Mouse (Mus musculus) gastrocnemius, adult 18-20 months (tissue): ENCODE data around the gene Lurap1l. TPM values are rescaled to one million over a fixed set of nuclear protein-coding genes. Genes with fewer than 3 reads are reported as not detected.

Experiments used
- DNase-seq: peaks from one replicate; pipeline ENCODE4 v3.0.0; 2021; ENCODE audit warnings: low spot score
- long read RNA-seq, 2 experiments: library from polyadenylated mRNA; stranded (forward); transcript quantifications; one replicate each; pipeline ENCODE4 v2.0.0; 2021
- total RNA-seq, 2 experiments: library from RNA; stranded (reverse); gene quantifications; 2 replicates each; pipeline ENCODE4 v1.2.3; 2021

Lurap1l gene
- total RNA-seq = under 1 TPM; 0.68 to 0.93 TPM
- long read RNA-seq, experiment 1, partial matches to known transcripts = 0 of 2 reads
- long read RNA-seq, experiment 1, other reads (novel, unspliced or antisense) = 0 of 2 reads
- long read RNA-seq, experiment 2, partial matches to known transcripts = 0 of 4 reads
- long read RNA-seq, experiment 2, other reads (novel, unspliced or antisense) = 0 of 4 reads

DNA sequence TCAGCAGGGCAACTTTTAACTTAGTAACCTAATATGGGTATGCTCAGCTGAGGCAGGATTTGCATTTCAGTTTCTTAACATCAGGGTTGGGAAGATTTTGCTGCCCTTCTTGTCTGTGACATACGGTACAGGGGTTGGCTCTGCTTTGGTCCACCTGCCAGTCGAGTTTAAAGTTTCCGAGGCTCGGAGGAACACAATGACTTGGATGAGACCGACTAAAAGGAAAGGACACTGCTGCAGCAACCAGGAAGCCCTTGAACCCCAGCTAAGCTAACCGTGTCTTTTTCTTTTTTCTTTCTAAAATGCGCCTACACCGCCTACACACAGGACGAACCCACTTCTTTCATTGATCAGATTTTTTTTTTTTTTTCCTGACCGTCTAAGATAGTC lies at the start of gene Lurap1l:
Gene Lurap1l (plus strand): TSS at position 166 of the 390 bp plus-strand sequence.
- DNase-seq = peak; percentile 41

DNA sequence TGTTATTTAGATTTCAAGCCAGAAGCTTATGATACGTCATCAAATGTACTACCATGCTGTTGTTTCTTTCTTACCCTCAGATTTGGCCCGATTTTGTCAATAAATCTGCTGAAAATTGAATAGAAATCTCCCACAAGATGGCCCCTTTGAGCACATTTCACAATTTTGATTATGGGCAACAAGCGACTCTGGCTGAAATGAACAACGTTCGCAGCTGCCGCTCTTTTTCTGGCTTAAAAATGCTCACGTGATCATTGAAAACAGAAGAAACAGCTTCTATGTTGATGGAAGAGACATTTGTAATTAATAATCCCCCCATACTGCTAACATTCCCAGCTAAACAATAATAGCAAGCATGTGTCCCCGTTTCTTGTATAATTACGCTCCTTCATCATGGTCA lies 47.5 kb upstream of the Lurap1l start:
- no peak for DNase-seq

DNA sequence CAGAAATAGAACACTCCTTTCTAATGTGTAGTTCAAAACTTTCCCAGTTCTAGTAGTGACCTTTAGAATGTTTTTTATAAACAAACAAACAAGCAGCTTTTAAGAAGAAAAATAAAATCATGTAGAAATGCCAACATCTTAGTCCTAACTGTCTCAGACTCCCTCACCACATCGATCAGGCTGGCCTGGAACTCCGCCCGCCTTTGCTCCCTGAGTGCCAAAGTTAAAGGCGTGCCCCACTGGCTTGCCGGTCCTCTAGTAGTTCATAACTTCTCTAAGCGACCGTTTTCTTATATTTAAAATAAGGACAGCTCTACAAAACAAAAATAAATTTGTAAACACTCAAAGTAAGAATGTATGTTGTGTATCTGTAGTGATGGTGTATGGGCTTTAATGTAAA lies 46.5 kb upstream of the Lurap1l start:
- no peak for DNase-seq

DNA sequence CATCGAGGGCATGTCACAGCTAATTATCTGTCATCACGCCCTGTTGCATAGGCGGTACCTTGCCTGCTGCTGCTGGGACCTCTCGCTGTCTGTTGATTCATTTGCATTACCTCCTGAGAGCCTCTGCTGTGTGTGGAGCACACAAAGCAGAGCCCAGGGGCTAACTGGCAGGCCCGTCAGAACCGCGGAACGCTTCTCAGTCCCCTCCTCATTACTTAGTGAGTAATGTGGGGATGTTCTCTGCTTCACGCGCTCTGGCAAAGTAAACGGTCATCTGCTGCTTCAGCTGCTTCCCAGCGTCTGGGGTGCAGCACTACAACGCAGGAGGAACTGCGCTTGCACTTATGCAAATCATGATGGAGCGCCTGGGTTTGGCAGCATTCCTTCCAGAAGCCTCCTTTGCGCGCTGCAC lies 45.9 kb upstream of the Lurap1l start:
- DNase-seq = no peak

DNA sequence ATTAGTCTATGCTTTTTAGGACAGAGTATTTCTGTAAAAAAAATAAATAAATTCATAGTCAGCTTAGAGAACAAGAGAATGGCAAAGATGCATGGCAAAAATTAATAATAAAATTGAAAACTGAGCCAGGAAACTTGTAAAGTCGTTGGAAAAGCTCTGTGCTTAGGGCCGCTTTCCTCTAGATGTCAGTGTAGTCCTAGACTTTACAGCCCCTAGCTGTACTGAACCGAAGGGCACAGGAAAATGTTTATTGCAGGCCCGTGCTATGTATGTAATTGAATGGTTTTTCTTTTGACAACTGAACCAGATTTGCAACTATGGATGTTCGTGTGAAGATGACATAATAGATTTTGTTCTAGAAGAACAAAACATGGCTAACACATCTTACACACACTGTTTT lies 44.4 kb upstream of the Lurap1l start:
- DNase-seq = no peak

DNA sequence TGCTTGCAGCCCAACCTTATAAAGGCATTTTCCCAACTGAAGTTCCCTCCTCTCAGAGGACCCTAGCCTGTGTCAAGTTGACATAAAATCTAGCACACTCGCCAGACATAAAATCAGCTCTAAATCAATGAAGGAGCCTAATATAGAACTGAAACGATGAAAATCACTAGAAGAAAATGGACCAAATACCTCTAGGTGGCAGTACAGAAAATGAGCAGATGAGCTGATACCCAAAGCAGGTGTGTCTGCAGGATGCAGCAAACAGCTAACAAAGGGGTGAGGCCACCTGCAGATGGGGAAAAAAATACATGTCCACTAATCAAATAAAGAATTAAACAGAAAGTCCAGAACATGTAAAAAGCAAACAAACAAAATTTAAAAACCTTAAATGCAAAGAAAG lies 40.8 kb upstream of the Lurap1l start:
- no peak for DNase-seq

DNA sequence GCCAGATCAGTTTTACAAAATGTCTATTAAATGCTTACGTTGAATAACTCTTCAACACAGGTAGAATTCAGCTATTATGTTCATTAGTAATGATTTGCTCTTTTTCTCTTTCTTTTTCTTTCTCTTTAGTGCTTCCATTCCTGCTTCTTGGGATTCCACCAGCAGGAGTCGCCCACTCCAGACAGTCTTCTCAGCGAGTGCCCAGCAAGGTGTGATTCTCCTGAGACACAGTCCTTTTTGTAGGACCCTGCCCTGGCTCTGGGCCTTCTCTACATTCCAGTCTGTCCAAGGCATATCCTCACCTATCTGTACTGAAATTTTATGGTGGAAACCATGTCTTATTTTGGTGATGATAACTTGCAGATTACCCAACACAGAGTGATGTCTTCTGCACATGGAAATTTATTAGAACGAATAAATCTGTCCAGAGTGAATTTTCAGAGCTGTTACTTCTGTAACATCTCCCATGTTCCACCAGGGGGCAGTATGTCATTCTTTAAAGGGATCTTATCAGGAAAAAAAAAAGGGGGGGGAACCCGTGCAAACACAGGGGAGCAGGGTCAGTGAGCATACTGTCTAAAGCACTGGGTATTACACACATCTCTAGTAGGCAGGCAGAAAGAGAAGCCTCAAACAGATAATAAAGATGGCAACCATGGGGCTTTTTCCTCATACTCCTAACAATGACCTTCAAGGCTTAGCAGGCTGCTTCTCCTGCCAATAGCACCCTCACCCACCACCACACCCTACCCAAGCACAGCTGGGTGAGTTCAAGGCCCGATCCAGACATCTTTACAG lies 37.4 kb upstream of the Lurap1l start:
- DNase-seq = peak; percentile 6

DNA sequence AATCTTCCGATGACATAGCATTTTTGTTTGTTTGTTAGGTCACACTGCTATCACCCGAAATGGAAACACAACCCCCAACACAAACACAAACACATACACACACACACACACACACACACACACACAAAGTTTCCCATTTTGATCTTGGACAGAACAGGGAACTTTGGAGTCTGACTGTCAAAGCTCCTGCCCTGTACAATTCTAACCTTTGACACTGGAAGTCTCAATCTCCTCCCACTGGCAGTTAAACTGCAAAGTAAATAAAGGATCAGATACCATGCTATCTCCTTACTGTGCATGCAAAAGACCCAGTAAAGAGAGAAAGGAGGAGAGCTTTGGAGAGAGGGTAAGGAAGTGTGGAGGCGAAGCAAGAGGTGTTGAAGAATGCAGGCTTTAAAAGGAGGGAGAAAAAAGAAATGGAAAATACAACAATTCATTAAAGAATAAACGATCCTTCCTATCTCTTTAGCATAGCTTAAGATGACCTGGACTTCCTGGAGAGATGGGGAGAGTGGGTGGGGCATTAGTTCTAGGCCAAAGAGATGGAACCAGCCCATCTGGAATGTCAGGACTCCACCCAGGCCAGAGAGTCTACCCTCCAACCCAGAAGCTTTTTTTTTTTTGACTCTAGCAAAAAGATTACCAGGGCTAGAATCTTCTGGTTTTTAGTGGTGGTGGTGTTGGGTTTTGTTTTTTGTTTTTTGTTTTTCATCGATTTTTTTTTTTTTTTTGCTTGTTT lies 36.2 kb upstream of the Lurap1l start:
- DNase-seq = no peak

DNA sequence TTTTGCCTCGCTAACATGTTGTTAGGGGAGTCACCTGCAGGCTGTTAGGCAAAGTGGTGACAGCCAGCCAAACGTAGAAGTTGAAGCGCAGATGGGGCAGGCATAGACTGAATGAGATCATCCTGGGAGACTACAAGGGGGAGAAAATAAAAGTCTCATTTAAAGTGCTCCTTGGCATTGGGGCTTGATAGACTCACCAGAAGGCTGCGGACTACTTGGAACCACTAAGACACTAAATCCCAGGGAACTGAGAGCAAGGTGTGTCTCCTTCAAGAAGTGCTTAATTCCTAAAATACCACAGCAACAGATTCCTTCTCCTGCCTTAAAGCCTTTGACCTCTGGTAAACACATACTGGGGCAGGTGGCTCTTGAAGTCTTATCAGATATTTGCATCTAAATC lies 35.4 kb upstream of the Lurap1l start:
- DNase-seq = no peak

DNA sequence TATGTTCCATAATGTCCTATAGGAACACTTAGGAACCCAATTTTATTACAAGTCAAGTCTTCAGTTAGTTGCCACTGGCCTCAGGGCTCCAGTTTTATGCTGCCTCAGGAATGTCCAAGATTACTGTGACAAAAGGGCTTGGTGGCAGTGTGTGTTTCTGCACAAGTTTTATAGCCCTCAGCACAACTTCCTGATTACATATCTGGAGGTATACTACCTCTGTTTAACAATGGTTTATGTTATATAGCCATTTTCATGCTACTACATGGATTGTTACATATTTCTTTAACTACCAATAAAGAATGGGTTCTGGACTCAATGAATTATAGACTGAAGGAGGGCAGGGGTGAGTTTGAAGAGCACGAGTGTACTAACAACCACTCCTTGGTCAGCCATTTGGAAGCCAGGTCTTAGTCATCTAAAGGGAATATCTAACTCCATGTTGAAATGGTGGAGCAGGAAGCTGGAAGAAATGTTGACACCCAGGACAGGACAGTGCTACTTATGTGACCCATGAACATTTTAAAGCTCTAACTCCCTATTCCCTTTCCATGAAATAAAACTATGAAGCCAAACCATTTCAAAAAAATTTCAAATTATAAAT lies 28.3 kb upstream of the Lurap1l start:
- no peak for DNase-seq

DNA sequence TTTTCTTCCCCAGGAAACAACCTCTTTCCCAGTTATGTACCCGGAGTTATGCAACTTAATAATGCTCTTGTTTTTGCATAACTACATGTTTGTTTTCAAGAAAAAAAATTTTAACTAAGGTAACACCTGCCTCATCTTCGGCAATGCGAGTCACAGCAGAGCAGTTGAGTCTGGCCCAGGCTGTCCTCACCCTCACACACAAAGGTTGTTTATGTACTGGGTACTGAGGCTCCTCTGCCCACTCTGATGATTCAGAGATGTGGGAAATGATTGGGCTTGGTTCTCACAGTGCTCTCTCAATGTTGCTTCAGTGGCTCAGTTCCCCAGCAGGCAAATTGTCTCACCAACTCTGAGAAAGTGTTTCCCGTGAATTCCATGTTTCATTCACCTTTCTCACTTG lies 23.8 kb upstream of the Lurap1l start:
- no peak for DNase-seq

DNA sequence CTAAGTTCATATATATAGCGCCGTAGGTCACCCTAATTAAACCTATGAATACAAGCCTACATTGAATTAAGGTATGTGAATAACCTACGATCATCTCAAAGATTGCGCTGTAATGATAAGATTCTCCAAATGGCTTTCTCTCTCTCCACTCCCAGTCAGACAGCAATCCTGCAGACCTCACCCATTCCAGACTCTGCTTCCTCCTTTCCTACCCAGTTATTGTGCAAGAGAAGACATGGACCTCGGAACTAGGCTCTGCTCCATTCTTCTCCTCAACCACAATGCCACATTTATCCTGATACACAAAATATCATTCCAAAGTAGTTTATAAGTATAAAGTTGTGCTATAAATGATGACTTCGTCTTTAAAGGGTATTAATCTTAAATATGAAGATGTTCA lies 19.4 kb upstream of the Lurap1l start:
- DNase-seq = no peak

DNA sequence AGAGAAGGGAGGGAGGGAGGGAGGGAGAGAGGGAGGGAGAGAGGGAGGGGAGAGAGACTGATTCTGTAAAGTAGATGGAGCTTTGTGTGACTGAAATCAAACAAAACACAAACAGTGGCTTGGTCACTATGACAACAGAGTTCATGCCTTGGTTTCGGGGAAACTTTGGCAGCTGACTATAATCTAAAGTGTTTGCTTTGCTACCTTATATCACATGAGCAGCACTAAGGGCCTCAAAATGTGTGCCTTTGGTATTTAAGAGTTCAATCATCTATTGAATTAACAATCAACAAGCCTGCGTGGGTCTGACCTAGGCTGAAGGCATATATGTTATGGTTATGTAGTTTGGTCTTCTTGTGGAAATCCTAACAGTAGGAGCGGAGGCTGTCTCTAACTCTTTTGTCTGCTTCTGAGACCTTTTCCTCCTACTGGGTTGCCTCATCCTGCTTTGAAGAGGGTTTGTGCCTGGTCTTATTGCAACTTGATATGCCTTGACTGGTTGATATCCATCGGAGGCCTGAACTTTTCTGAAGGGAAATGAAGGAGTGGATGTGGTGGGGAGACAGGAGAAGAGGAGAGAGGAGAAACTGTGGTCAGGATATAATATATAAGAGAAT lies 15.1 kb upstream of the Lurap1l start:
- no peak for DNase-seq

DNA sequence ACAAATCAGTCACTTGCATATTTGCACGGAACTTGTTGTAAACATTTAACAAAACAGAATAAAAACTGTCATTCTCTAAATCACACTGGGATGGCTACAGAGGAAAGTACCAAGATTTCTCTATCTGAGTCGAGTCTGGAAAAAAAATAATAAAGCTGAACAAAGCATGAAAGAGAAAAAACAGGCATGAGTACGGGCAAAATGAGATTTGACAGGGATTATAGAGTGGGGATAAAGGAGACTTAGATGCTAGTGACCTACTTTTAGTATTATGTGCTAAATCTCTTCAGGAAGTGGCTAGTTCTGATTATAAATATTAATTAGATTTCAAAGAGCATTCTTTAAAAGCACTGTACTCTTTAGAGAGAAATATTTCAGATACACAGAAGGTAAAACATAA lies 3.7 kb upstream of the Lurap1l start:
- DNase-seq = no peak

DNA sequence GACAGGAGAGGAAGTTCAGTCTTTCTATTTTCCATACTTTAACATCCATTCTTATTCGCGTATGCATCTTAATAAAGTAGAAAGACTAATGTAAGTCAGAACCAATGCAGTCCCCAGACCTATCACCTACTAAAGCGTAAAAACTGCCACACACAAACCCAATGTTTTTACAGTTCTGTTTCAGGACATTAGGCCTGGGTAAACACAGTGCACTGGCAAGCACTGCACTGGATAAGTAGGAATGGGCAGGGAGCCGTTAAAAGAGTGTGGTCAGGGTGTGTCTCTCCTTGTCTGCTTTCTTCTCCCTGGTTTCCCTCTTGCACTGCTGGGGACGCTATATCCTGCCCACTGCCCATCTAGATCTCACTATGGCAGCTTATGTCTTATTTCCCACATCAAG lies 2.5 kb upstream of the Lurap1l start:
- DNase-seq = no peak

DNA sequence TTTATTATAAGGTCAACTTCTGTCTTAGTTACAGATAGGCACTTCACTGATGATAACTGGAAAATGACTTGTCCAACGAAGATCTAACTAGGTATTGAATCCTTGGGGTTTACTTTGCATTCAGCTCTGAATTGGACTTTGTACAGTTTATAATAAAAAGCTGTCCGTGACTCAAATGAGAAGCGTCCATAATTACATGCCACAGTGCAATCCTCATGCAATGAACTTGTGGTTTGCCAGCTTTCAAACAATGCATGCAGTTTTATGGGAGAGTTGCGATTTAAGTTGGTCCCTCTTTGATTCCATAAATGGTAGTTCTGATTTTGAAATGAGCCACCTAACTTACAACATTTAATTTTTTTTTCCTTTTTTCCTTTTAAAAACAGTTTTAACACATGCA lies 1.5 kb upstream of the Lurap1l start:
- DNase-seq = no peak

DNA sequence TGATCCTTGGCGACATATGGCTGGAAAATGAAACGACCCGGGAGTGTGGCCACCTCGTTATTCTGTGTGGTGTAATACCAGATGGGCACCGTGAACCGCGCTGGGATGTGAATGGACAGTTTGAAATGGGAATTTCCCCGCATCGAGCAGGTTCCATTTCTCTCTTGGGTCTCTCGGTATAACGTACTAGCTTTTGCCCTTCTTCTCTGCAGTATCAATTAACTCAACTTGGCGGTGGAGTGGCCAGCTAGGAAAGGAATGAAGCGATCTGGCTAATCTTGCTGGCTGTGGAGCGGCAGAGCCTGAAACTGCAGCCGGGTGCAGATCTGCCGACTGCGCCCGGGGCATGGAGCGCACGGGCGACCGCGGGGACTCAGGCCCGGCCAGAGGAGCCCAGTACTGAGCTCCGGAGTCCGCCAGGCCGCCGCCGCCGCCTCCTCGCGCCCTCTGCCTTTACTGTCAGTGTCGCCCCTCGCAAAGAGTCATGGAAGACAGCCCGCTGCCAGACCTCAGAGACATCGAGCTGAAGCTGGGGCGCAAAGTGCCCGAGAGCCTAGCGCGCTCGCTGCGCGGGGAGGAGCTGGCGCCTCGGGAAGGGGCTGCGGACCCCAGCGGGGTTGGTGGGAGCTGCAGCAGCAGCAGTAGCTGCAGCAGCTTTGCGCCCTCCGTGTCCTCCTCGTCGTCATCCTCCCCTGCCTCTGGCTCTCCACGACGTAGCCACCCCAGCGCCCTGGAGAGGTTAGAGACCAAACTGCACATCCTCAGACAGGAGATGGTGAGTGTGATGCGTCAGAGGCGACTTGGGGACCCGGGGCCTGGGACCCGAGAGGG lies 640 bp downstream of the Lurap1l start:
- peak; percentile 14 for DNase-seq

DNA sequence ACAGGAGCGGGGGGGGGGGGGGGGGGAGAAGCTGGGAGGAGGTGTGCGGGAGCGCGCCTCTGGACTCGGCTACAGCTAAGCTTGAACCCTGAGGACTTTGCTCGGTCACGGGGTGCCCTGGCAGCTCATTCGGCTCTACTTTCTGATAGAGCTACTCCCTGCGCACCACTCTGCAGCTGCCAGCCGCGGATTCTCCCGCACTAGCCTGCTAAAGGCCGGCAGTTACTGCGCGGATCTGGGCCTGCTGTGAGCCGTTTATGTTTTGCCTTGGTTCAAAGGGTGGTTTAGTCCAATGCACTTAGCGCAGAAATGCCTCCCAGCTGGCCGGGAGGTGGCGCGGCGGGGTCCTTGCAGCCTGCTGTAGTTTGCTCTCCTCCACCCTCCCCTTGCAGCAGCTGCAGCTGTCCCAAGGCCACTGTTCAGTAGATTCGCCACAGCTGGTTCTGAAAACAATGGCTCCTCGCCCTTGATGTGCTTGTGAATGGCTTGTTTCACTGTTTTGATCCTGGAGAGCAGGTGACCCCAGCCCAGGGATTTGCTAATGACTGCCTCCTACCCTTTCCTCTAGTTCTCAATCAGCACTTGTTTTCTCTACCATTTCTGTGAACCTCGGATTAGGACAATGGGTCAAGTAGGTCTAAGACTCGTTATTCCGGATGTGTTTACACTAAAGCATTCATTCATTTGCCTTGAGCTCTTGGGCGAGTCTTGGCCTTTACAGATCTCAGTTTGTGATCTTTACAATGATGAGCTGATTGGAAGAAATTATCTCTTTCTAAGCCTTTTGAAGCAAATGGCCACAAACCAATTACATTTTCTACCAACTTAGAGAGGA lies 1.5 kb downstream of the Lurap1l start:
- DNase-seq = peak; percentile 72

DNA sequence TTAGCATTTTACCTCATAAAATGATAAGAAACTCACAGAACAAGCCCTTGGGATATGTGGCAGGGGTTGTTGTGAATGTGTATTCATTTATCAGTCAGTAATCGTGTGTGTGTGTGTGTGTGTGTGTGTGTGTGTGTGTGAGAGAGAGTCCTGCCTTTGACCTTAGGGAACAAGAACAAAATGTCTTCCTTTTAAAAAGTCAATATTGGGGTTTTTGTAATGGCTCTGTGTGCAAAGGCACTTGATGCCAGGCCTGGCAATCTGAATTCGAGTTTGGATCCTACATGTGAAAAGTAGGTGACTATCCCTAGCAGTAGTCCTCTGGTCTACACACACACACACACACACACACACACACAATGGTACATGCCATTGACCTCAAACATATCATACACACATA lies 4.8 kb downstream of the Lurap1l start:
- no peak for DNase-seq

DNA sequence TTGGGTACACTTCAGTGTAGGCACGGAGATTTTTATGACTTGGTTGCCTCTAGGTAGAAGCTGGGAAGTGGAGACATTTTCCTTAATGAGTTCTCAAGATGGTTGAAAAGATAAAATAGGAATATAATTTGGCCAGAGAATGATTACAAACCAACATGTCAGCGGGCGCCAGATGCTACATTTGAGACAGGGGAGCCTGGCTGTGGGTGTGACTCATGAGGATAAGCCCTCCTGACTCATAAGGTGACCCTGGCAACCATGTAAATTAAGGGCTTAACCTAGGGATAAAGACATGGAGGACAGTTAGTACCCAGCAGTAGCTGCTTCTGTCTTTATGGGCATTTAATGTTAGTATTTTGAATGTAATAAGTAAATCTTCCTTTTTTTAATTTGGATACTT lies 6.2 kb downstream of the Lurap1l start:
- no peak for DNase-seq
